Mouse (Mus musculus): ENCODE measurements around the gene Wdhd1. TPM values are rescaled to one million over a fixed set of nuclear protein-coding genes. Genes with fewer than 3 reads are reported as not detected.
A peak's percentile ranks its signal among the peaks of the same experiment; 100 is the strongest.

Gene Wdhd1
- polyA plus RNA-seq, 1 experiment = 15.9 TPM

- DNase-seq (ENCODE audit: low read depth) = no peak
- TF ChIP-seq POLR2A (IDR thresholded peaks at IDR 0.05; ENCODE audit: borderline replicate concordance, extremely low read depth, insufficient read depth, insufficient read length, poor library complexity, severe bottlenecking) = no peak
- TF ChIP-seq CTCF (IDR thresholded peaks at IDR 0.05; ENCODE audit: borderline replicate concordance, extremely low read depth, insufficient read depth, insufficient read length) = no peak
These were observed 40.2 kb downstream of the Wdhd1 start for GRCm38 (mm10) chr14:47236491-47236890.

GRCm38 (mm10) chr14:47234526-47235250 lies 42.0 kb downstream of the Wdhd1 start:
- peak; percentile 13 for DNase-seq (ENCODE audit: low read depth)
- no peak for TF ChIP-seq CTCF (IDR thresholded peaks at IDR 0.05; ENCODE audit: borderline replicate concordance, extremely low read depth, insufficient read depth, insufficient read length)
- no peak for TF ChIP-seq POLR2A (IDR thresholded peaks at IDR 0.05; ENCODE audit: borderline replicate concordance, extremely low read depth, insufficient read depth, insufficient read length, poor library complexity, severe bottlenecking)

- DNase-seq (ENCODE audit: low read depth) = no peak
- TF ChIP-seq CTCF (IDR thresholded peaks at IDR 0.05; ENCODE audit: borderline replicate concordance, extremely low read depth, insufficient read depth, insufficient read length) = no peak
- TF ChIP-seq POLR2A (IDR thresholded peaks at IDR 0.05; ENCODE audit: borderline replicate concordance, extremely low read depth, insufficient read depth, insufficient read length, poor library complexity, severe bottlenecking) = no peak
These were observed 42.6 kb downstream of the Wdhd1 start for GRCm38 (mm10) chr14:47234032-47234431.

- TF ChIP-seq CTCF (IDR thresholded peaks at IDR 0.05; ENCODE audit: borderline replicate concordance, extremely low read depth, insufficient read depth, insufficient read length) = no peak
- DNase-seq (ENCODE audit: low read depth) = no peak
These were observed 43.1 kb downstream of the Wdhd1 start for GRCm38 (mm10) chr14:47233602-47234001.

- no peak for TF ChIP-seq POLR2A (IDR thresholded peaks at IDR 0.05; ENCODE audit: borderline replicate concordance, extremely low read depth, insufficient read depth, insufficient read length, poor library complexity, severe bottlenecking)
- no peak for TF ChIP-seq CTCF (IDR thresholded peaks at IDR 0.05; ENCODE audit: borderline replicate concordance, extremely low read depth, insufficient read depth, insufficient read length)
- DNase-seq (ENCODE audit: low read depth) = no peak
These were observed 46.8 kb downstream of the Wdhd1 start for GRCm38 (mm10) chr14:47229796-47230376.

GRCm38 (mm10) chr14:47225931-47226330 lies 50.7 kb downstream of the Wdhd1 start:
- no peak for DNase-seq (ENCODE audit: low read depth)
- TF ChIP-seq POLR2A (IDR thresholded peaks at IDR 0.05; ENCODE audit: borderline replicate concordance, extremely low read depth, insufficient read depth, insufficient read length, poor library complexity, severe bottlenecking) (no peak), CTCF (IDR thresholded peaks at IDR 0.05; ENCODE audit: borderline replicate concordance, extremely low read depth, insufficient read depth, insufficient read length) (no peak)

GRCm38 (mm10) chr14:47224476-47225325 lies 52.0 kb downstream of the Wdhd1 start:
- peak; percentile 8 for DNase-seq (ENCODE audit: low read depth)
- TF ChIP-seq CTCF (IDR thresholded peaks at IDR 0.05; ENCODE audit: borderline replicate concordance, extremely low read depth, insufficient read depth, insufficient read length) (0 out of 2 replicates have a peak, but pooled peaks have one; percentile 4), POLR2A (IDR thresholded peaks at IDR 0.05; ENCODE audit: borderline replicate concordance, extremely low read depth, insufficient read depth, insufficient read length, poor library complexity, severe bottlenecking) (no peak)

GRCm38 (mm10) chr14:47222631-47223450 lies 53.8 kb downstream of the Wdhd1 start:
- no peak for TF ChIP-seq CTCF (IDR thresholded peaks at IDR 0.05; ENCODE audit: borderline replicate concordance, extremely low read depth, insufficient read depth, insufficient read length)
- TF ChIP-seq POLR2A (IDR thresholded peaks at IDR 0.05; ENCODE audit: borderline replicate concordance, extremely low read depth, insufficient read depth, insufficient read length, poor library complexity, severe bottlenecking) = no peak
- DNase-seq (ENCODE audit: low read depth) = no peak

- DNase-seq (ENCODE audit: low read depth) = no peak
- TF ChIP-seq CTCF (IDR thresholded peaks at IDR 0.05; ENCODE audit: borderline replicate concordance, extremely low read depth, insufficient read depth, insufficient read length) (no peak), POLR2A (IDR thresholded peaks at IDR 0.05; ENCODE audit: borderline replicate concordance, extremely low read depth, insufficient read depth, insufficient read length, poor library complexity, severe bottlenecking) (no peak)
These were observed 55.1 kb downstream of the Wdhd1 start for GRCm38 (mm10) chr14:47221567-47221966.

- DNase-seq (ENCODE audit: low read depth) = no peak
- TF ChIP-seq POLR2A (IDR thresholded peaks at IDR 0.05; ENCODE audit: borderline replicate concordance, extremely low read depth, insufficient read depth, insufficient read length, poor library complexity, severe bottlenecking) (no peak), CTCF (IDR thresholded peaks at IDR 0.05; ENCODE audit: borderline replicate concordance, extremely low read depth, insufficient read depth, insufficient read length) (no peak)
These were observed 56.2 kb downstream of the Wdhd1 start for GRCm38 (mm10) chr14:47220231-47221025.
